Mouse (Mus musculus): ENCODE measurements around the gene Sepsecs. TPM values are rescaled to one million over a fixed set of nuclear protein-coding genes. Genes with fewer than 3 reads are reported as not detected.

Gene Sepsecs
- polyA plus RNA-seq, 1 experiment from 2014 or later: 10.7 TPM

DNA sequence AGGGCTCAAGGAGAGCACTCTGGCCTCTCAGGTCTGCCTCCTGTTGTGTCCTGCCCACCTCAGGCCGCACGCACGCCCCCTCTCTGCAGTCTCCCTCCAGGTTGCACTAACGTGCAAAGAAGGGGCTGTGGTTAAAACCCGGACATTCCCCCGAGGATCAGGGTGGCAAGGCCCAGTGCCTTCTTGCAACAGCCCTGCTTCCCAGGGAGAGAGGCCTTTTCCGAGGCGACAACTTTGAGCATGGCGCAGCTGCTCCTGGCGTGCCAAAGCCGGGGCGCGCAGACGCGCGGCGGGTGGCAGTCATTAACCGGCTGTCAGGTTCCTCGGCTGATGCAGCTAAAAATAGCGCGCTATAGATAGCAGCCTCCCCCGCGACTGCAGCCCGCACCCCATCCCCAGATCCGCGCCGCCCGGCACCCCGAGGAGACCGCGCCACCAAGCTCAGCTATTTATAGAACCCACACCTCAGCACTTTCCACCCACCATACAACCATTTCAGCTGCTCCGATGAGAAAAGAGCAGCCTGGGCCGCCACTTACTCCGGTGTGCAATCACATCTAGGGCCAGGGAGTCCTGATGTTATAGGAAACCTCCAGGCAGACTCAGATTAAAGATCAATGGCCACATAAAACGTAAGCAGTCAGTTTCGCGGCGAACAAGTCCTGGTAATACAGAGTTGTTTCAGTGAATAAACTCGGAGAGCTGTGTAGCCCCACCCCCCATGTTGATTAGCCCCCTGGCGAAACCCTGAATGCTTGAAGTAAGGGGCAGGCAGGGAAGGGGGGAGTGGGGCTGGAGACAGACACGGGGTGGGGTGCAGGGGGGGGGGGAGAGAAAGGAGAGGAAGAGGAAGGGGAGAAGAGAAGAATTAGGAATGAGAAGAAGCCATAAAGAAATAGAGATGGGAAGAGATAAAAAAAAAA is 50.9 kb downstream of the Sepsecs start:
- no peaks in the 10 kb centered on the region for H3K27me3 ChIP-seq (ENCODE audit: control insufficient read depth, insufficient read depth, low read length)
- H3K27ac ChIP-seq (replicated peaks; ENCODE audit: low read depth, low read length): peak overlapping the region; percentile 66
- H3K9me3 ChIP-seq (ENCODE audit: control insufficient read depth, low read length): no peaks in the 10 kb centered on the region; the same call in 1 of the 2 replicates
- H3K4me2 ChIP-seq (ENCODE audit: low read length): peak overlapping the region; percentile 67
- H3K9ac ChIP-seq (replicated peaks; ENCODE audit: low read length): peak overlapping the region; percentile 44
- WGBS: under 1% methylated on average over 41 of the region's 41 CpGs
- no peaks in the 10 kb centered on the region for H3K36me3 ChIP-seq (ENCODE audit: control insufficient read depth, insufficient read depth, low read length)
- DNase-seq: peak; percentile 84
- H3K4me1 ChIP-seq (ENCODE audit: control insufficient read depth, insufficient read depth, low read length): peaks cover 13% of the 10 kb centered on the region
- peak; percentile 76 for ATAC-seq (ENCODE audit: low FRiP score, low TSS enrichment)
- peak overlapping the region; percentile 35 for H3K4me3 ChIP-seq (replicated peaks; ENCODE audit: low read depth, low read length)

DNA sequence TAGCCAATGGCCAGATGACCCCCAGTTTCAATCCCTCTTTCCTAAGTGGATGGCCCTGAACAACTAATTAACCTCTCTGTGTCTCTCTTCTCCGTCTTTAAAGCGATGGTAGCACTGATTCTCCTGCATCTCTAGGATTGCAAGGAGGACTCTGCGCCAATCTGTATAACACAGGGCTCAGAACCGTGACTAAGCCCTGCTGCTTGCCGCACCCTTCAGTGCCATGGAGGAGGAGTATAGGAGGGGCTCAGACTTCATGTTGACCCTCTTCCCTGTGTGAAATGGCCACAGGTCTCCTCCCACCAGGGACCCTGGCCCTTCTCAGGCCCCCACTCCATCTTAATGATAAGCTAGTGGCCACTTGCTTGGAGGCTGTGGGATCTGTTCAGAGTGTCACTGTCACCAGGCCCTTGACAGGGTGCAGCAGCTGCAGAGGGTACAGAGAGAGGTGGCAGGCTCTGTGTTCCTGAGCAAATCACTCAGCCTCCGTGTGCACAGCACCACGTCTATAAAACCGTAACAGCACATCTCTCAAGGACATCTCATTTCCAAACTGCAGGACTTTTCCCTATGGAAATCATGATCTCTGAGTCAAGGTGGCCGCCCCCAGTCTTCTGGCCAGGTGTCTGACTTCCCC is 51.7 kb downstream of the Sepsecs start:
- H3K27ac ChIP-seq (replicated peaks; ENCODE audit: low read depth, low read length): peak overlapping the region; percentile 66
- peak overlapping the region; percentile 35 for H3K4me3 ChIP-seq (replicated peaks; ENCODE audit: low read depth, low read length)
- ATAC-seq (ENCODE audit: low FRiP score, low TSS enrichment) (peak; percentile 38; the same call in 1 of the 2 replicates), DNase-seq (peak; percentile 44)
- no peaks in the 10 kb centered on the region for H3K27me3 ChIP-seq (ENCODE audit: control insufficient read depth, insufficient read depth, low read length)
- peak overlapping the region; percentile 67 for H3K4me2 ChIP-seq (ENCODE audit: low read length)
- H3K9ac ChIP-seq (replicated peaks; ENCODE audit: low read length): peak overlapping the region; percentile 44; the same call in 1 of the 2 replicates
- no peaks in the 10 kb centered on the region for H3K36me3 ChIP-seq (ENCODE audit: control insufficient read depth, insufficient read depth, low read length)
- 15% methylated on average over 9 of the region's 9 CpGs for WGBS
- H3K9me3 ChIP-seq (ENCODE audit: control insufficient read depth, low read length): no peaks in the 10 kb centered on the region; the same call in 1 of the 2 replicates
- peaks cover 13% of the 10 kb centered on the region for H3K4me1 ChIP-seq (ENCODE audit: control insufficient read depth, insufficient read depth, low read length)

DNA sequence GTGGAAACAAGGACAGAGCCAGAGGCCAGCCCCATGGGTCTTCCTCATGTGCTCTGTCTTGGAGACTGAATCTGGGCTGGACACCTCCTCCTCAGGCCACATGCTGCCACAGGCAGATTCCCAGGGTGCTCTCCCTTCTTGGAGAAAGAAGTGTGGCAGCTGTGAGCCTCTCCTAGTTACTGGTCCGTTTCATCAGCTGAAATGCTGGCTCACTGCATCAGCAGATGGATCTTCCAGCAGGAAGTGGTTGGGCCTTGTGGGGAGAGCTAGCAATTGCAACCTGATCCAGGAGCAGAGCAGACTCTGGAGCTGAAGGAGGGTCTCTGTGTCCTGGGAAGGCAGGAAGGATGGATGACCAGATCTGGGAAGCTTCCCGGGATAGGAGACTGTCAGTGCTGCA is 53.0 kb downstream of the Sepsecs start:
- Histone ChIP-seq H3K4me2 (ENCODE audit: low read length) (no peak overlapping the region), H3K36me3 (ENCODE audit: control insufficient read depth, insufficient read depth, low read length) (no peaks in the 10 kb centered on the region), H3K4me3 (replicated peaks; ENCODE audit: low read depth, low read length) (no peak overlapping the region), H3K27ac (replicated peaks; ENCODE audit: low read depth, low read length) (0 out of 2 replicates have a peak overlapping the region, but pooled peaks have one; percentile 9), H3K4me1 (ENCODE audit: control insufficient read depth, insufficient read depth, low read length) (peaks cover 13% of the 10 kb centered on the region), H3K9me3 (ENCODE audit: control insufficient read depth, low read length) (no peaks in the 10 kb centered on the region; the same call in 1 of the 2 replicates), H3K9ac (replicated peaks; ENCODE audit: low read length) (no peak overlapping the region), H3K27me3 (ENCODE audit: control insufficient read depth, insufficient read depth, low read length) (no peaks in the 10 kb centered on the region)
- DNase-seq (peak; percentile 31), ATAC-seq (ENCODE audit: low FRiP score, low TSS enrichment) (no peak)
- WGBS: 35% methylated on average over 2 of the region's 2 CpGs

DNA sequence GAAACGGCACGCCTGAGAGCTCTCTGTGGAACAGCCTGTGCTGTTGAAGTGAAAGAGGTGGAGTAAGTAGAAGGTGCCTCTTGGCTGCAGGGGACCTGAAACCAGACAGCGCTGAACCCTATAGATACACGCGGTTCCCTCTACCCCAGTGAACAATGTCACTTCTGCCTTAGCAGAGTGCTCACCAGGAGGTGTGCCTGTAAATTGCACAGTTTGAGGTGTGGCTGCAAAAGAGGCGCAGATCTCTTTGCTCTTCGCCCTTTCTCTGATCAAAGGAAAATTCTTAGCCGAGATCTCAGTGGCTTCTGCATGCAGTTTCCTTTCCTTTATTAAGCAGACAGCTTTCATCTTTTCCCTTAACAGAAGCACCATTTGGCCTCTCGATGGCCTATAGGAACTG is 54.1 kb downstream of the Sepsecs start:
- no peak for DNase-seq
- Histone ChIP-seq H3K4me1 (ENCODE audit: control insufficient read depth, insufficient read depth, low read length) (peaks cover 13% of the 10 kb centered on the region), H3K4me3 (replicated peaks; ENCODE audit: low read depth, low read length) (no peak overlapping the region), H3K27ac (replicated peaks; ENCODE audit: low read depth, low read length) (no peak overlapping the region), H3K4me2 (ENCODE audit: low read length) (no peak overlapping the region), H3K36me3 (ENCODE audit: control insufficient read depth, insufficient read depth, low read length) (no peaks in the 10 kb centered on the region), H3K27me3 (ENCODE audit: control insufficient read depth, insufficient read depth, low read length) (no peaks in the 10 kb centered on the region), H3K9ac (replicated peaks; ENCODE audit: low read length) (no peak overlapping the region), H3K9me3 (ENCODE audit: control insufficient read depth, low read length) (no peaks in the 10 kb centered on the region; the same call in 1 of the 2 replicates)
- no peak for ATAC-seq (ENCODE audit: low FRiP score, low TSS enrichment)
- WGBS: 65% methylated on average over 9 of the region's 9 CpGs

DNA sequence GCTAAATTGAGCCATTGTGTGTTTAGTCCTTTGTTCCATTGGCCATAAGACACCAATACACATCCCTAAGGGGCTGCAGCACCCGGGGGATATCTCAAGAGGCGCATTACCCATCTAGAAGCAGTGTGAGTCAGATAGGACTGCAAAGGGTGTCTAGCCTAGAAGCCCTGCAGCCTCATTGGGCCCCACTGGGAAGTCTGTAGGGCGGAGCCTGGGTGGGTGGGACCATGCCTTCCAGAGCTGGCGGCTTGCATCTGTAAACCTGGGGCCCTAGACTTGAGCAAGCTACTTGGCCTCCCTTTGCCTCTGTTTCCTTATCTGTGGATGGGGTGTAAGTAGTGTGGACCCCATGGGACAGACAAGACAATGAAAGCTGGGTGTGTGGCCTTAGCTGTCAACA is 54.8 kb downstream of the Sepsecs start:
- no peak overlapping the region for H3K9ac ChIP-seq (replicated peaks; ENCODE audit: low read length)
- no peak overlapping the region for H3K4me2 ChIP-seq (ENCODE audit: low read length)
- 80% methylated on average over 4 of the region's 4 CpGs for WGBS
- peaks cover 13% of the 10 kb centered on the region for H3K4me1 ChIP-seq (ENCODE audit: control insufficient read depth, insufficient read depth, low read length)
- no peaks in the 10 kb centered on the region; the same call in 1 of the 2 replicates for H3K9me3 ChIP-seq (ENCODE audit: control insufficient read depth, low read length)
- DNase-seq (no peak), ATAC-seq (ENCODE audit: low FRiP score, low TSS enrichment) (no peak)
- no peak overlapping the region for H3K27ac ChIP-seq (replicated peaks; ENCODE audit: low read depth, low read length)
- no peak overlapping the region for H3K4me3 ChIP-seq (replicated peaks; ENCODE audit: low read depth, low read length)
- no peaks in the 10 kb centered on the region for H3K36me3 ChIP-seq (ENCODE audit: control insufficient read depth, insufficient read depth, low read length)
- no peaks in the 10 kb centered on the region for H3K27me3 ChIP-seq (ENCODE audit: control insufficient read depth, insufficient read depth, low read length)

DNA sequence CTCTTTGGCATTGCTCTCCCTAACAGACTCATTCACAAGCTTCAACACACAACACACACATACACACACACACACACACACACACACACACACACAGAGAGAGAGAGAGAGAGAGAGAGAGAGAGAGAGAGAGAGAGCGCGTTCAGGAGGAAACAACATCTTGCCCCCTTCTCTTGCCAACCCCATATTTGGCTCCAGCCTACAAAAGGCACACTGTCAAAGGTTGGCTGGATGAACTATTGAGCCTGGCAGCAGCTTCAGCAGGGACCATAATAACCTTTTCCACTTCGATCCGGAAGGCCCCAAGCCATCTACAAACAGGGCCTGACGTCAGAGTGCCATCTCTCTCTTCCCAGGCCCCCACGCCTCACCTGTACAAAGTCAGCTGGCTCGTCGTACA is 56.7 kb downstream of the Sepsecs start:
- Histone ChIP-seq H3K36me3 (ENCODE audit: control insufficient read depth, insufficient read depth, low read length) (no peaks in the 10 kb centered on the region), H3K27me3 (ENCODE audit: control insufficient read depth, insufficient read depth, low read length) (no peaks in the 10 kb centered on the region), H3K9ac (replicated peaks; ENCODE audit: low read length) (no peak overlapping the region), H3K27ac (replicated peaks; ENCODE audit: low read depth, low read length) (no peak overlapping the region), H3K4me3 (replicated peaks; ENCODE audit: low read depth, low read length) (no peak overlapping the region), H3K4me2 (ENCODE audit: low read length) (no peak overlapping the region), H3K4me1 (ENCODE audit: control insufficient read depth, insufficient read depth, low read length) (peaks cover 7% of the 10 kb centered on the region), H3K9me3 (ENCODE audit: control insufficient read depth, low read length) (no peaks in the 10 kb centered on the region; the same call in 1 of the 2 replicates)
- 88% methylated on average over 8 of the region's 8 CpGs for WGBS
- ATAC-seq (ENCODE audit: low FRiP score, low TSS enrichment) (no peak), DNase-seq (no peak)

DNA sequence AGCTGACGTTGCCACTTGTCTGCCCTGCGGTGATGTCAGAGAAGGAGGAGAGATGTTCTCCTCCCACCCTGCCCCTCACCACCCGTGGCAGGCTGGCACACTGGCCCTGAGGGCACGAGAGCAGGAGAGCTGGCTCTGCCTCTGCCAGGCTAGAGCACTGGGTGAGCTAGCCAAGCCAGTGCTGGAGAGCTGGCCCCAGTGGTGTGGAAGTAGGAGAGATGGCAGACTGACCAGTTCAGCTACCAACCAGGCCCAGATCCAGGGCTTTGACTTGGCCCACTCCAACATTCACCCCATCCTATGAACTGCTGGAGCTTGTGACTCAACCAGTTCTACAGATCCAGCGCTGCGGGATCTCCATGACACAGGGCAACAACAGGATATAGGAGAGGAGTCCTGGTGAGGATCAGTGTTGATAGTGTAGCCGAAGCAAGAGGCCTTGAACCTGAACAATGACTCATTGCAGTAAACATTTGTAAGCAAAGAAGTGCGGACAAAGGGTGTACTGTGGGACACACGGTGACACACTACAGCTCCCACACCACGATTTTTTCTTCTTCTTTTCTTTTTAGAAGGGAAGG is 58.1 kb downstream of the Sepsecs start:
- H3K9ac ChIP-seq (replicated peaks; ENCODE audit: low read length): no peak overlapping the region
- WGBS: 74% methylated on average over 10 of the region's 10 CpGs

DNA sequence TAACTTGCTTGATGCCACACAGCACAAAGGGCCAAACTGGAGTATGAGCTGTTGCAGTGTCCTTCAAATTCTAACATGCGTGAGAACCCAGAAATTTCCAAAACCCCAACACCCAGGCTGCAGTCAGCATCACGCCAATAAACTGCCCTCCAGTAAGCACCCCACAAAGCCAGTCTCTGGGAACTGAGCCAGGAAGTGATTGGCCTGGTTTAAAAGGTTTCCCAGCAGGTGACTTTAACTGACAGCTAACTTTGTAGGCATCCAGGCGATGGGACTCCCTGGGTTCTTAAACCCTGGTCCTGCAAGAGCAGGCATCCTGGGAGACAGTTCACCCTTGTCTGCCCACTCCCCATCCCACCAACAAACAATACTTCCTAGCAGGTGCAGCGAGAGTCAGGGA is 59.2 kb downstream of the Sepsecs start:
- Histone ChIP-seq H3K27me3 (ENCODE audit: control insufficient read depth, insufficient read depth, low read length) (no peaks in the 10 kb centered on the region), H3K4me3 (replicated peaks; ENCODE audit: low read depth, low read length) (no peak overlapping the region), H3K36me3 (ENCODE audit: control insufficient read depth, insufficient read depth, low read length) (no peaks in the 10 kb centered on the region), H3K4me1 (ENCODE audit: control insufficient read depth, insufficient read depth, low read length) (no peaks in the 10 kb centered on the region), H3K9me3 (ENCODE audit: control insufficient read depth, low read length) (peaks cover 3% of the 10 kb centered on the region; the same call in 1 of the 2 replicates), H3K9ac (replicated peaks; ENCODE audit: low read length) (no peak overlapping the region), H3K27ac (replicated peaks; ENCODE audit: low read depth, low read length) (no peak overlapping the region), H3K4me2 (ENCODE audit: low read length) (no peak overlapping the region)
- WGBS: 39% methylated on average over 4 of the region's 4 CpGs
- ATAC-seq (ENCODE audit: low FRiP score, low TSS enrichment) (no peak), DNase-seq (peak; percentile 27)

More for the DNA sequence above, 58.1 kb downstream of the Sepsecs start:
- H3K4me2 ChIP-seq (ENCODE audit: low read length): no peak overlapping the region
- H3K4me1 ChIP-seq (ENCODE audit: control insufficient read depth, insufficient read depth, low read length): no peaks in the 10 kb centered on the region
- DNase-seq (no peak), ATAC-seq (ENCODE audit: low FRiP score, low TSS enrichment) (no peak)
- no peaks in the 10 kb centered on the region for H3K27me3 ChIP-seq (ENCODE audit: control insufficient read depth, insufficient read depth, low read length)
- H3K9me3 ChIP-seq (ENCODE audit: control insufficient read depth, low read length): peaks cover 3% of the 10 kb centered on the region; the same call in 1 of the 2 replicates
- no peak overlapping the region for H3K4me3 ChIP-seq (replicated peaks; ENCODE audit: low read depth, low read length)
- no peak overlapping the region for H3K27ac ChIP-seq (replicated peaks; ENCODE audit: low read depth, low read length)
- no peaks in the 10 kb centered on the region for H3K36me3 ChIP-seq (ENCODE audit: control insufficient read depth, insufficient read depth, low read length)

Measured in midbrain, embryonic 14.5 days (tissue).